Mouse (Mus musculus): ENCODE data around the gene Egfl8.

GRCm38 (mm10) chr17:34626773-34627092 is 11.0 kb upstream of the Egfl8 start:
- TF ChIP-seq CTCF (IDR thresholded peaks at IDR 0.05; ENCODE audit: extremely low read depth, insufficient read depth, insufficient read length, insufficient replicate concordance) = peak; percentile 6; the same call in 1 of the 2 replicates
- TF ChIP-seq POLR2A (IDR thresholded peaks at IDR 0.05; ENCODE audit: low read depth, low read length) = no peak

Measured in spleen, adult 2 months (tissue).